Mouse (Mus musculus): Measurements from ENCODE around the gene Hrct1.

DNA sequence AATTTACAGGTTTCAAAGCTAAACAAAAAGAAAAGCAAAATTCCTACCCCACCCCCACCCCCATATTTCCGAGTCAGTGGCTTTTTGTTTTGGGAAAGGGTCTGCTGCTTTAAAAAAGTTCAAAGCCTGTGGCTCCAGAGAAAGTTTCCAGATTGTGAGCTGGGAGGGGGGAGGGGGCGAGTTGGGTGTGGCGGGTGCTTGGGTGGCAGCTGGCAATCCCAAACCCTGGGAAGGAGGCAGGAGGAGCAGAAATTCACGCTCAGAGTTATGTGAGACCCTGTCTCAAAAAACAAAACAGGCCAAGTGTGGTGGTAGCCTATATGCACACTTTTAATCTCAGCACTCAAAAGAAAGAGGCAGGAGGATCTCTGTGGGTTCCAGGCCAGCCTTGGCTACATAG lies 15.6 kb downstream of the Hrct1 start:
- no peak for TF ChIP-seq CTCF (IDR thresholded peaks at IDR 0.05; ENCODE audit: borderline replicate concordance, insufficient read depth, low read length)
- no peak for TF ChIP-seq POLR2A (IDR thresholded peaks at IDR 0.05; ENCODE audit: low read depth, low read length)
